Mouse (Mus musculus) CH12.LX (cell line): ENCODE data around the gene Als2cr12. TPM values are rescaled to one million over a fixed set of nuclear protein-coding genes. Genes with fewer than 3 reads are reported as not detected.

Experiments
- DNase-seq: peaks from one replicate; pipeline ENCODE4 v3.0.0-alpha.2; 2013; ENCODE audit errors: extremely low read depth
- H3K27ac ChIP-seq: 2 replicates; pipeline ENCODE4 v1.5.1; 2012; ENCODE audit warnings: low read depth, mild to moderate bottlenecking, control low read depth, moderate library complexity; ENCODE audit not compliant: insufficient read depth
- H3K27me3 ChIP-seq: replicated peaks from 2 replicates; pipeline ENCODE3; 2012; ENCODE audit warnings: inconsistent platforms
- H3K36me3 ChIP-seq, 2 experiments: replicated peaks in 1 of 2; 2 replicates each; pipeline versions ENCODE3 to v1.6.1; 2012; ENCODE audit warnings: inconsistent platforms in 1 of 2, low read length in 1 of 2, mild to moderate bottlenecking in 1 of 2, mixed read lengths in 1 of 2, moderate library complexity in 1 of 2; ENCODE audit not compliant: control insufficient read depth in 1 of 2, insufficient read depth in 1 of 2
- H3K4me1 ChIP-seq, 2 experiments: 2 replicates each; pipeline ENCODE4 v1.6.1; 2012; ENCODE audit warnings: inconsistent platforms in 1 of 2, moderate library complexity in 1 of 2; ENCODE audit not compliant: insufficient read depth in 2 of 2, control insufficient read depth in 1 of 2
- H3K4me2 ChIP-seq: 2 replicates; pipeline ENCODE4 v1.6.1; 2012; ENCODE audit warnings: low read depth, mild to moderate bottlenecking, control low read depth; ENCODE audit not compliant: poor library complexity, insufficient read depth, severe bottlenecking
- H3K4me3 ChIP-seq, 3 experiments: fragments of 150-350 bp in 1 of 3; sonication (generic) in 1 of 3; replicated peaks in 1 of 3; 2 replicates each; pipeline versions ENCODE3 to v1.5.1; 2011 to 2012; ENCODE audit warnings: low read depth in 2 of 3, low read length in 2 of 3, mild to moderate bottlenecking in 2 of 3, moderate library complexity in 2 of 3, control low read depth in 1 of 3, improper control_type of control experiment in 1 of 3, inconsistent platforms in 1 of 3, mixed read lengths in 1 of 3; ENCODE audit not compliant: poor library complexity in 1 of 3
- H3K79me2 ChIP-seq: replicated peaks from 2 replicates; pipeline ENCODE4 v1.6.1; 2012; ENCODE audit warnings: mild to moderate bottlenecking, moderate library complexity; ENCODE audit not compliant: control insufficient read depth, poor library complexity, insufficient read depth, severe bottlenecking; ENCODE audit errors: extremely low read depth
- H3K9ac ChIP-seq: 2 replicates; pipeline ENCODE4 v1.6.1; 2012; ENCODE audit warnings: low read depth, mild to moderate bottlenecking, control low read depth, moderate library complexity; ENCODE audit not compliant: insufficient read depth
- H3K9me3 ChIP-seq: replicated peaks from 2 replicates; pipeline ENCODE3; 2012; ENCODE audit warnings: low read length, inconsistent platforms, mixed read lengths
- ELF1 ChIP-seq: IDR thresholded peaks from 2 replicates; pipeline ENCODE4 v1.6.1; 2014; ENCODE audit warnings: low read depth, mild to moderate bottlenecking, inconsistent platforms, low read length, improper control_type of control experiment
- ETS1 ChIP-seq: conservative IDR thresholded peaks from 2 replicates; pipeline ENCODE4 v1.6.1; 2012; ENCODE audit warnings: low read depth, mild to moderate bottlenecking, inconsistent platforms, low read length, improper control_type of control experiment, moderate library complexity
- GABPA ChIP-seq: IDR thresholded peaks from 2 replicates; pipeline ENCODE4 v1.6.1; 2012; ENCODE audit warnings: low read depth, low read length, improper control_type of control experiment, inconsistent platforms; ENCODE audit not compliant: insufficient replicate concordance
- IRF4 ChIP-seq: IDR thresholded peaks from 2 replicates; pipeline ENCODE4 v1.6.1; 2014; ENCODE audit warnings: low read depth, mild to moderate bottlenecking, inconsistent platforms, low read length, improper control_type of control experiment
- JUND ChIP-seq: conservative IDR thresholded peaks from 2 replicates; pipeline ENCODE4 v1.6.1; 2011; ENCODE audit warnings: low read depth, low read length, improper control_type of control experiment
- KAT2A ChIP-seq: IDR thresholded peaks from 2 replicates; pipeline ENCODE4 v1.6.1; 2012; ENCODE audit warnings: low read length, improper control_type of control experiment, inconsistent platforms; ENCODE audit not compliant: insufficient replicate concordance
- MAX ChIP-seq: IDR thresholded peaks from 2 replicates; pipeline ENCODE4 v1.6.1; 2011; ENCODE audit warnings: low read length, improper control_type of control experiment
- MEF2A ChIP-seq: IDR thresholded peaks from 2 replicates; pipeline ENCODE4 v1.6.1; 2014; ENCODE audit warnings: low read depth, mild to moderate bottlenecking, inconsistent platforms, low read length, improper control_type of control experiment, borderline replicate concordance
- MXI1 ChIP-seq: IDR thresholded peaks from 2 replicates; pipeline ENCODE4 v1.6.1; 2011; ENCODE audit warnings: mild to moderate bottlenecking, low read depth, low read length, improper control_type of control experiment
- MYC ChIP-seq: IDR thresholded peaks from 2 replicates; pipeline ENCODE4 v1.6.1; 2011; ENCODE audit warnings: low read depth, mild to moderate bottlenecking, improper control_type of control experiment, low read length
- RAD21 ChIP-seq: IDR thresholded peaks from 2 replicates; pipeline ENCODE4 v1.6.1; 2011; ENCODE audit warnings: low read depth, mild to moderate bottlenecking, low read length, improper control_type of control experiment, moderate library complexity
- RCOR1 ChIP-seq: conservative IDR thresholded peaks from 2 replicates; pipeline ENCODE4 v1.6.1; 2012; ENCODE audit warnings: low read depth, mild to moderate bottlenecking, inconsistent platforms, low read length, improper control_type of control experiment
- SIN3A ChIP-seq: IDR thresholded peaks from 2 replicates; pipeline ENCODE4 v1.6.1; 2012; ENCODE audit warnings: low read length, improper control_type of control experiment, inconsistent platforms
- SMC3 ChIP-seq: IDR thresholded peaks from 2 replicates; pipeline ENCODE4 v1.6.1; 2011; ENCODE audit warnings: low read depth, low read length, improper control_type of control experiment
- ZC3H11A ChIP-seq: IDR thresholded peaks from 2 replicates; pipeline ENCODE4 v1.6.1; 2012; ENCODE audit warnings: low read depth, mild to moderate bottlenecking, inconsistent platforms, low read length, improper control_type of control experiment
- dilution Hi-C: fragments of 300-500 bp; cut with MboI; formaldehyde crosslinking; loops from 2 replicates; pipeline ENCODE4 v1.14.3; 2020; ENCODE audit warnings: low sequenced_read_pairs; ENCODE audit not compliant: extremely low pct_unique_long_range_greater_than_20kb, extremely low pct_ligation_motif_present
- in situ Hi-C: fragments of 300-500 bp; cut with MboI; formaldehyde crosslinking; loops from 3 replicates; pipeline ENCODE4 v1.14.3; 2019; ENCODE audit warnings: low sequenced_read_pairs, low pct_ligation_motif_present, low pct_unique_long_range_greater_than_20kb, mixed read lengths
- polyA plus RNA-seq: library from polyadenylated mRNA; unstranded; fragments of >175 nt; gene quantifications from 2 replicates; pipeline ENCODE4 v1.2.1, GENCODE M21; 2012; ENCODE audit warnings: low read depth; ENCODE audit not compliant: insufficient read length
- total RNA-seq, 2 experiments: library from RNA; depleted of rRNA; stranded (reverse); fragments of 300-350 nt in 1 of 2; fragments of >200 nt in 1 of 2; gene quantifications; 2 replicates each; pipeline ENCODE4 v1.2.3; 2012 to 2014

Als2cr12 gene
- total and polyA plus RNA-seq, 3 experiments = 0.33 TPM; not detected in 2

- no peak for TF ChIP-seq RAD21
- no peak for TF ChIP-seq ETS1
- in situ Hi-C loops (no loop called here), dilution Hi-C loops (no loop called here)
- H3K79me2 ChIP-seq = no peaks in the 10 kb centered on the region
- peaks cover 4% of the 10 kb centered on the region for H3K9me3 ChIP-seq
- H3K27ac ChIP-seq = no peak overlapping the region
- peaks cover 0 to 8% of the 10 kb centered on the region in 2 experiments; a peak in 2 of 4 replicates for H3K4me1 ChIP-seq
- no peak overlapping the region for H3K9ac ChIP-seq
- H3K36me3 ChIP-seq = no peaks in the 10 kb centered on the region
- H3K27me3 ChIP-seq = peaks cover 7% of the 10 kb centered on the region
- no peak overlapping the region for H3K4me3 ChIP-seq
- H3K4me2 ChIP-seq = no peak overlapping the region
- DNase-seq = no peak
These were observed 77.7 kb downstream of the Als2cr12 start for GRCm38 (mm10) chr1:58617978-58618668.

- TF ChIP-seq MYC (no peak), KAT2A (no peak), IRF4 (no peak), RCOR1 (no peak), MEF2A (no peak), MXI1 (no peak), ELF1 (no peak), ZC3H11A (no peak), JUND (no peak), SMC3 (no peak), SIN3A (no peak), MAX (no peak), GABPA (no peak)
- Histone ChIP-seq H3K36me3 (no peaks in the 10 kb centered on the region), H3K79me2 (no peaks in the 10 kb centered on the region), H3K27ac (no peak overlapping the region), H3K9ac (no peak overlapping the region), H3K4me2 (no peak overlapping the region), H3K27me3 (peaks cover 3% of the 10 kb centered on the region), H3K9me3 (peaks cover 4% of the 10 kb centered on the region), H3K4me1 (peaks cover 0 to 8% of the 10 kb centered on the region in 2 experiments; a peak in 2 of 4 replicates), H3K4me3 (no peak overlapping the region)
- dilution Hi-C loops (no loop called here), in situ Hi-C loops (no loop called here)
- DNase-seq = no peak
These were observed 78.7 kb downstream of the Als2cr12 start for GRCm38 (mm10) chr1:58617076-58617475.
